Mouse (Mus musculus) lung, embryonic 16.5 days (tissue): ENCODE measurements around the gene Mapk12. TPM values are rescaled to one million over a fixed set of nuclear protein-coding genes. Genes with fewer than 3 reads are reported as not detected.

Experiments
- ATAC-seq: fragments of 200-750 bp; cut with Nextera tagmentation; 2 replicates; pipeline ENCODE4 v1.8.0; 2017; ENCODE audit warnings: low read depth, mild to moderate bottlenecking, moderate library complexity
- H3K27ac ChIP-seq: fragments of 300-500 bp; sonication (generic); 2 replicates; pipeline ENCODE4 v1.5.1; 2014; ENCODE audit warnings: mild to moderate bottlenecking, control low read depth, low read length
- H3K27me3 ChIP-seq: fragments of 300-500 bp; sonication (generic); 2 replicates; pipeline ENCODE4 v1.6.1; 2014; ENCODE audit warnings: low read depth, low read length, mixed read lengths; ENCODE audit not compliant: control insufficient read depth, insufficient read depth
- H3K36me3 ChIP-seq: fragments of 300-500 bp; sonication (generic); 2 replicates; pipeline ENCODE4 v1.6.1; 2014; ENCODE audit warnings: low read length; ENCODE audit not compliant: control insufficient read depth, insufficient read depth
- H3K4me1 ChIP-seq: fragments of 300-500 bp; sonication (generic); replicated peaks from 2 replicates; pipeline ENCODE4 v1.6.1; 2014; ENCODE audit warnings: low read length, mixed read lengths; ENCODE audit not compliant: control insufficient read depth, insufficient read depth
- H3K4me2 ChIP-seq: fragments of 300-500 bp; sonication (generic); 2 replicates; pipeline ENCODE4 v1.6.1; 2014; ENCODE audit warnings: low read depth, low read length, control low read depth
- H3K4me3 ChIP-seq: fragments of 300-500 bp; sonication (generic); 2 replicates; pipeline ENCODE4 v1.5.1; 2014; ENCODE audit warnings: mild to moderate bottlenecking, low read length, control low read depth
- H3K9ac ChIP-seq: fragments of 300-500 bp; sonication (generic); 2 replicates; pipeline ENCODE4 v1.6.1; 2014; ENCODE audit warnings: low read length, control low read depth
- H3K9me3 ChIP-seq: fragments of 300-500 bp; sonication (generic); 2 replicates; pipeline ENCODE4 v1.6.1; 2016; ENCODE audit warnings: low read length; ENCODE audit not compliant: control insufficient read depth
- WGBS: fragments of 180-500 bp; shearing (Covaris S2); extraction: QIAGEN DNeasy Blood & Tissue Kit; methylation state at CpG from one replicate; pipeline ENCODE4 v1.1.7; 2014; 5-methylcytosine and 5-hydroxymethylcytosine counted together
- polyA plus RNA-seq: library from polyadenylated mRNA; unstranded; fragments of >200 nt; fragmentation: Nextera tagmentation; extraction: Ambion mirVana; gene quantifications from 2 replicates; pipeline ENCODE4 v1.2.1, GENCODE M21; 2015

Mapk12 gene
- polyA plus RNA-seq, 1 experiment from 2014 or later: 12.2 TPM

GRCm38 (mm10) chr15:89179630-89179964 lies 39.1 kb upstream of the Mapk12 start:
- Histone ChIP-seq H3K4me1 (peaks cover 58% of the 10 kb centered on the region), H3K4me2 (peak overlapping the region; percentile 63), H3K27ac (peak overlapping the region; percentile 95)

GRCm38 (mm10) chr15:89178954-89179629 lies 38.6 kb upstream of the Mapk12 start:
- H3K27ac ChIP-seq: peak overlapping the region; percentile 95
- H3K27me3 ChIP-seq: no peaks in the 10 kb centered on the region
- H3K4me3 ChIP-seq: peak overlapping the region; percentile 79
- peak overlapping the region; percentile 91 for H3K9ac ChIP-seq
- peak; percentile 69 for ATAC-seq
- H3K36me3 ChIP-seq: no peaks in the 10 kb centered on the region
- peaks cover 63% of the 10 kb centered on the region for H3K4me1 ChIP-seq
- no peaks in the 10 kb centered on the region for H3K9me3 ChIP-seq
- H3K4me2 ChIP-seq: peak overlapping the region; percentile 63
- under 1% methylated on average over 16 of the region's 16 CpGs for WGBS

More at GRCm38 (mm10) chr15:89179630-89179964, 39.1 kb upstream of the Mapk12 start:
- peak overlapping the region; percentile 79 for H3K4me3 ChIP-seq
- peak overlapping the region; percentile 91 for H3K9ac ChIP-seq
- no peak for ATAC-seq
- no peaks in the 10 kb centered on the region for H3K36me3 ChIP-seq
- WGBS: 3% methylated on average over 6 of the region's 6 CpGs
- no peaks in the 10 kb centered on the region for H3K27me3 ChIP-seq
- no peaks in the 10 kb centered on the region for H3K9me3 ChIP-seq

- 51% methylated on average over 7 of the region's 7 CpGs for WGBS
- ATAC-seq: no peak
- H3K36me3 ChIP-seq: no peaks in the 10 kb centered on the region
- H3K4me3 ChIP-seq: peak overlapping the region; percentile 79
- H3K9me3 ChIP-seq: no peaks in the 10 kb centered on the region
- peaks cover 71% of the 10 kb centered on the region for H3K4me1 ChIP-seq
- H3K27ac ChIP-seq: peak overlapping the region; percentile 95
- H3K9ac ChIP-seq: peak overlapping the region; percentile 91
- no peaks in the 10 kb centered on the region for H3K27me3 ChIP-seq
- peak overlapping the region; percentile 63 for H3K4me2 ChIP-seq
Observed at GRCm38 (mm10) chr15:89178260-89178860, 37.9 kb upstream of the Mapk12 start.

- 44% methylated on average over 4 of the region's 4 CpGs for WGBS
- Histone ChIP-seq H3K27me3 (no peaks in the 10 kb centered on the region), H3K36me3 (no peaks in the 10 kb centered on the region), H3K4me2 (peak overlapping the region; percentile 63), H3K27ac (peak overlapping the region; percentile 95), H3K4me1 (peaks cover 75% of the 10 kb centered on the region), H3K9ac (peak overlapping the region; percentile 20), H3K9me3 (no peaks in the 10 kb centered on the region), H3K4me3 (peak overlapping the region; percentile 79)
- ATAC-seq: no peak
Observed at GRCm38 (mm10) chr15:89177576-89178259, 37.2 kb upstream of the Mapk12 start.

- H3K4me3 ChIP-seq: peak overlapping the region; percentile 19; the same call in 1 of the 2 replicates
- H3K36me3 ChIP-seq: no peaks in the 10 kb centered on the region
- WGBS: 2% methylated on average over 5 of the region's 5 CpGs
- H3K9me3 ChIP-seq: no peaks in the 10 kb centered on the region
- H3K4me1 ChIP-seq: peaks cover 75% of the 10 kb centered on the region
- peak; percentile 5; the same call in 1 of the 2 replicates for ATAC-seq
- H3K9ac ChIP-seq: peak overlapping the region; percentile 20
- H3K27me3 ChIP-seq: no peaks in the 10 kb centered on the region
- H3K4me2 ChIP-seq: peak overlapping the region; percentile 63
- H3K27ac ChIP-seq: peak overlapping the region; percentile 87
Observed at GRCm38 (mm10) chr15:89177121-89177520, 36.6 kb upstream of the Mapk12 start.

GRCm38 (mm10) chr15:89175411-89176155 lies 35.1 kb upstream of the Mapk12 start:
- 37% methylated on average over 13 of the region's 13 CpGs for WGBS
- peak overlapping the region; percentile 26; the same call in 1 of the 2 replicates for H3K9ac ChIP-seq
- no peak overlapping the region for H3K4me3 ChIP-seq
- no peaks in the 10 kb centered on the region for H3K27me3 ChIP-seq
- H3K27ac ChIP-seq: peak overlapping the region; percentile 79
- peaks cover 76% of the 10 kb centered on the region for H3K4me1 ChIP-seq
- peak overlapping the region; percentile 16 for H3K4me2 ChIP-seq
- H3K9me3 ChIP-seq: no peaks in the 10 kb centered on the region
- H3K36me3 ChIP-seq: no peaks in the 10 kb centered on the region
- ATAC-seq: no peak

- Histone ChIP-seq H3K36me3 (no peaks in the 10 kb centered on the region; the same call in 1 of the 2 replicates), H3K4me2 (peak overlapping the region; percentile 16; the same call in 1 of the 2 replicates), H3K27me3 (no peaks in the 10 kb centered on the region), H3K9ac (peak overlapping the region; percentile 26; the same call in 1 of the 2 replicates), H3K27ac (peak overlapping the region; percentile 79; the same call in 1 of the 2 replicates), H3K4me3 (no peak overlapping the region), H3K4me1 (peaks cover 82% of the 10 kb centered on the region), H3K9me3 (no peaks in the 10 kb centered on the region)
- 37% methylated on average over 11 of the region's 11 CpGs for WGBS
- no peak for ATAC-seq
Observed at GRCm38 (mm10) chr15:89174889-89175339, 34.4 kb upstream of the Mapk12 start.

- no peaks in the 10 kb centered on the region for H3K27me3 ChIP-seq
- peaks cover 90% of the 10 kb centered on the region for H3K4me1 ChIP-seq
- peak overlapping the region; percentile 100 for H3K4me2 ChIP-seq
- peak overlapping the region; percentile 15; the same call in 1 of the 2 replicates for H3K27ac ChIP-seq
- H3K4me3 ChIP-seq: peak overlapping the region; percentile 54
- no peaks in the 10 kb centered on the region; the same call in 1 of the 2 replicates for H3K36me3 ChIP-seq
- under 1% methylated on average over 15 of the region's 15 CpGs for WGBS
- H3K9me3 ChIP-seq: no peaks in the 10 kb centered on the region
- H3K9ac ChIP-seq: peak overlapping the region; percentile 70
- peak; percentile 39 for ATAC-seq
Observed at GRCm38 (mm10) chr15:89173906-89174214, 33.4 kb upstream of the Mapk12 start.
